Mouse (Mus musculus) layer of hippocampus, adult 11-12 months (tissue): ENCODE results near the gene Pip4k2b.
A peak's percentile ranks its signal among the peaks of the same experiment; 100 is the strongest.
"Not testable (repeated sequence)": the region's sequence is repeated elsewhere in the genome, so short reads cannot be mapped to it uniquely, and the experiment has no call there.

ENCODE experiments used
- DNase-seq: peaks from one replicate; pipeline ENCODE4 v3.0.0; 2022; ENCODE audit warnings: low spot score

The Pip4k2b gene

DNA sequence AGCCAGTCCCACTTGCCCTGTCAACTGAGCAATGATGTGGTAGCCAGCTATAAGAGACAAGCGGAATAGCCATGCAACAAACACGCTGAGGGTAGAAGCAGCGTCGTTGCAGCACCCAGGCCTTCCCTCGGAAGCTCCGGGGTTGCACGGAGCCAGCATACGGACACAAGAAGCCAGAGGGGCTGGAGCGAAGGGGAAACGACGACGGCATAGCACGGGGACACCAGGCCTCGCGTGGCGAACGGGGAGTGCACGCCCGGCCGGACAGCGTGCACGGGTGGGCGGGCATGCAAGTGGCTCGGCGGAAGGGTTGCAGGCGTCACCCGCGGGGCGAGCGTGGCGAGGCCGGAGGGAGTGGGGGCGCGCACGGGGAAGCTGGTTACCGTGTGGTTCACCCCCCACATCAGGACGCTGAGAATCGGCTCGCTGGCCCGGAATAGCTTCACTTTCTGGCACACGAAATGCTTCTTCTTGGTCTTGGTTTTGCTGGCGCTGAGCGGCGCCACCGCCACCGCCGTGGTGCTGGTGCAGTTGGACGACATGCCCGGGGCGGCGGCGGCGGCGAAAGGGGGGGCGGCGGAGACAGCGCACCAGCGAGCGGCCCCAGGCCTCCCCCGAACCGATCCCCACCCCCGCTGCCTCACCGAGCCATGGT, at the start of gene Pip4k2b:
Gene Pip4k2b, minus strand, starts transcription at position 642 of the 655 bp plus-strand sequence.
- peak; percentile 30 for DNase-seq

DNA sequence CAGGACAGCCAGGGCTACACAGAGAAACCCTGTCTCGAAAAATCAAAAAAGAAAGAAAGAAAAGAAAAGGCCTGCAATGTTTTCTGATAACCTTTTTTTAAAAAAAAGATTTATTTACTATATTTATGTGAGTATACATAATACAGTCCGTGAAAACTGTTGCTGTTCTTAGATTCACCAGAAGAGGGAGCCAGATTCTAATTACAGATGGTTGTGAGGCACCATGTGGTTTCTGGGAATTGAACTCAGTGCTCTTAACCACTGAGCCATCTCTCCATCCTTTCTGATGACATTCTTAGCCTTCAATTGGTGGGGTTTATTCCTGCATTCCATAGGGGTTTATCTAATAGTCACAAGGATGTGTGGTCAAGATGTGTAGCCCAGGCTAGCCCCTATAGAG, 48.7 kb upstream of the Pip4k2b start:
- peak; percentile 72 for DNase-seq

DNA sequence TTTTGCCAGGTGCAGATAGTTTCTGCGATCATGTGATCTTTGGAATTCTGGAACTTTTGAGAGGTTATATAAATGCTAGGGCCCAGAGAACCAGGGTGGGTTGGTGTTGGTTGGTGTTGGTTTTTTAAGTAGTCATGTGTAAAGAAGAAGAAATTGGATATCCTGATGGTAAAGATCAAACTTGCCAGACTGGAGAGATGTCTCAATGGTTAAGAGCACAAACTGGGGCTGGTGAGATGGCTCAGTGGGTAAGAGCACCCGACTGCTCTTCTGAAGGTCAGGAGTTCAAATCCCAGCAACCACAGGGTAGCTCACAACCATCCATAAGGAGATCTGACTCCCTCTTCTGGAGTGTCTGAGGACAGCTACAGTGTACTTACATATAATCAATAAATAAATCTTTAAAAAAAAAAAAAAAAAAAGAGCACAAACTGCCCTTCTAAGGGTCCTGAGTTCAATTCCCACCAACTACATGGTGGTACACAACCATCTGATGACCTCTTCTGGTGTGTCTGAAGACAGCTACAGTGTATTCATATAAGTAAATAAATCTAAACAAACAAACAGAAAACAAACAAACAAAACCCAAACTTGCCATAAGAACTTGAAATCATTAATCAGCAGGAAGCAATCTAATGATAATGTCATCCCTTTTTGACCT, 46.4 kb upstream of the Pip4k2b start:
- not testable (repeated sequence) for DNase-seq

DNA sequence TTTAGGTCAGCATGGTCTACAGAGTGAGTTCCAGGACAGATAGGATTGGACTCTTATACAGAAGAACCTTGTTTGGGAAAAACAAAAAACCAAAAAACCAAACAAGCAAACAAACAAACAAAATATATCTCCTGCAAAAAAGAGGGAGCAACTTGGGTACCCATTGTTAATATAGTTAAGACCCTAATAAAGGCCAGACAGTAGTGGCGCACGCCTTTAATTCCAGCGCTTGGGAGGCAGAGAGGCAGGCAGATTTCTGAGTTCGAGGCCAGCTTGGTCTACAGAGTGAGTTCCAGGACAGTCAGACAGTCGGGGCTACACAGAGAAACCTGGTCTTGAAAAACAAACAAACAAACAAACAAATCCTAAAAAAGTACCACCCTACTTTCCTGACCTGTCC, 45.2 kb upstream of the Pip4k2b start:
- DNase-seq = no peak

DNA sequence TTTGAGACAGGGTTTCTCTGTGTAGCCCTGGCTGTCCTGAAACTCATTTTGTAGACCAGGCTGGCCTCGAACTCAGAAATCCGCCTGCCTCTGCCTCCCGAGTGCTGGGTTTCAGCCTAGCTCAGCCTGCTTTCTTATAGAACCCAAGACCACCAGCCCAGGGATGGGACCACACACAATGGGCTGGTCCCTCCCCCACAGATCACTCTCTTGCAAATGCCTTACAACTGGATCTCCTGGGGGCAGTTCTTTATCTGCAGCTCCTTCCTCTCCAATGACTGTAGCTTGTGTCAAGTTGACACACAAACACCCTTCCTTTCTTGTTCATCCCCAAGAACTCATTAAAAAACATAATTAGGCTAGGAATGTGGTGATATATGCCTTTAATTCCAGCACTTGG, 43.5 kb upstream of the Pip4k2b start:
- no peak for DNase-seq

DNA sequence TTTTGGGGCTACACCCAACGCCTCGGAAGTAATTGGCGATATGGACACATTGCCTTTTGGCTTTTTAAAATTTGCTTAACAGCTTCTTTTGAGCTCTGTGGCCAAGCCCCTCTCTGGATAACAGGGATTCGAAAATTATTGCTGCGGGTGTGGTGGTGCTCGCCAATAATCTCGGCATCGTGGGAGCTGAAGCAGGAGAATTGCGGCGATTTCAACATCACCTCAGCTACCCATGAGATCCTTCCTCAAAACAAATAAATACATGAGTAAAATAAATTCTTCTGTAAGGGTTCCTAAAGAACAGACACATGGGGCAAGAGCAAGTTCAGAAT, 38.0 kb upstream of the Pip4k2b start:
- no peak for DNase-seq

DNA sequence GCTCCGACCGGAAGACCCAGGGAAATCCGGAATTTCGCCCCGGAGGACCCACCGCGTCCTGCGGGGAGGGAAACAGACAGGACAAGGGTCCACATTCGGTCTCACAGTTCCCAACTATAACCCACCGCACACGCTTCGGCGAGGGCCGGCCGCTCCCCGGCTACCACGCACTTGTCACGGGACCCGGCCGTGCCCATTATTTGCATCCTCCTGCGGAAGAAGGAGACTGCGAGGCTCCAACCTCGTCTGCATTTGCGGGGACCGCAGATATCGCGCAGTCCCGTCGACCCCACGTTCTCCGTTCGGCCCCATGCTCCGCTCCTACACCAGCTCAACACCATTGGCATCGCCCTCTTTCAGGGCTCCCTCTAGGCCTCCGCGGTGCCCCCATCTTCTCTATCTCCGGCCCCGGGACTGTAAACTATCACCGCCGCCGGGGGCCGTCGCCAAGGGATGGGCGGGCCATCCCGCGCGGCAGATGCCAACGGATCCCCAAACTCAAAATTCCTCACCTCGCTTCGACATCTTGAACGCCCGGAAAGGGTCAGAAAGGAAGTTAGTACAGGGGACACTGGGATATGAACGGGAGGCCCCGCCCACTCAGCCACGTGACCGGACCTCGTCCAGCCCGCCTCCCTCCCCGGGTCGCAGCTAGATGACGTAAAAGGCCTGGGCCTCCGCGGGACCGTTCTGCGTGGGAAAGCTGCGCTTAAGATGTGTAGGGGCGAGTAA, 37.5 kb upstream of the Pip4k2b start, which contains the start of gene Rpl23:
Gene Rpl23, minus strand, starts transcription at position 606 of the 732 bp plus-strand sequence.
- peak; percentile 99 for DNase-seq

DNA sequence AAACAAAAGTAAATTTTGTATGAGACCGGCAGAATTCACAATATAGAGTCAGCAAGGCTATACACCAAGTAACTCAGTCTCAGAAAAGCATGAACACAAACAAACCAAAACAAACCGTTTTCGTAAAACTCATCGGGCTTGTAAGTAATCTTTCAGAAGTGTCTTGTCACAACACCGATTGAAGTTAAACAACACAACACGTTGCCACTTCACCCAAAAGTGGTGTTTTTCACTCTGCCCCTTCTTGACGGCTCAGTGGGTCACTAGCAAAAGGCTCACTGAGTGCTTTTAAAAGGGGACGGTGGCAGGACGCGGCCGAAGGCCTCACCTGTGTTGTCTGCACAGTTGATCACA, 37.0 kb upstream of the Pip4k2b start:
- no peak for DNase-seq

DNA sequence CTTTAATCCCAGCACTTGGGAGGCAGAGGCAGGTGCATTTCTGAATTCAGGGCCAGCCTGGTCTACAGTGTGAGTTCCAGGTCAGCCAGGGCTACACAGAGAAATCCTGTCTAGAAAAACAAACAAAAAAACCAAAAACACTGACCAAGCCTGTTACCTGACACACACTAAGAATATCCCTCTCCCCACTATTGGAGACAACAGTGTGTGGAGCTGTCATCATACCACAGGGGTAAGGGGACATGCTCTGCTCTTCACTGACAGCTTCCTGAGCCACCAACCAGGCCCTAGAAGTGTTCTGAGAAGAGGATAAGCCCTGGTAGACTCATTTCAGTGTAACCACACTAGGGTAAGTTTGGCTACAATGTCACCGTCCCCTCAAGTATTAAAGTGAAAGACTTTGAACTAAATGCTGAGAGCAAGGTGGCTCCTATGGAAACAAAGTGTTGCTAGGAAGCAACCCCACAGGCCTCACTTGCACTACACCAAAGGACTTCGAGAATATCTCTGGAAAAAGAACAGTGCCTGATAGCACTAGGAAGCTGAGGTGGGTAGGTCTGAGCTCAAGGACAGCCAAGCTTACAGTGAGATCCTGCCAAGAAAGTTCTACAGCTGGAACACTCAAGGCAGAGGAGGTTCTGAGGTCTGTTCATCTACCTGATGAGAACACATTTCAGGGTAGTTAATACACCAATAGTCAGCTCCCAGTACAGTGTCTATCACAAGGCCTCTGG, 35.6 kb upstream of the Pip4k2b start:
- no peak for DNase-seq

DNA sequence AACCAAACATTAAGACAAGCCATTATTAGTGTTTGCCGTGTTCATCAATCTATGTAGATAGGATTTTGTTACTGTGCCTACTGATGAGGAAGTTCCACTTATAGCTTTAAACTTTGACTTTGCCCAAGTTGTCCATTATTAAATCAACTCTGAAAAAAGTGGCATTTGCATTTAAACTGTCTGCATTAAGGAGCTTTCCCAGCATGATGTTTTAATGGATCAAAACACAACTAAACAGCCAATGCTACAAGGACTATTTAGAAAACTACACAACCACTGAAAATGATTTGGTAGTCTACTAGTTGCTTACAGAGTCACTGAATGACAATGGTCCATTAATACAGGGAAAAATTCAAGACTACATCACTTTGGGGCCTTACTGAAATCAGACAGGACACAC, 34.4 kb upstream of the Pip4k2b start:
- no peak for DNase-seq

DNA sequence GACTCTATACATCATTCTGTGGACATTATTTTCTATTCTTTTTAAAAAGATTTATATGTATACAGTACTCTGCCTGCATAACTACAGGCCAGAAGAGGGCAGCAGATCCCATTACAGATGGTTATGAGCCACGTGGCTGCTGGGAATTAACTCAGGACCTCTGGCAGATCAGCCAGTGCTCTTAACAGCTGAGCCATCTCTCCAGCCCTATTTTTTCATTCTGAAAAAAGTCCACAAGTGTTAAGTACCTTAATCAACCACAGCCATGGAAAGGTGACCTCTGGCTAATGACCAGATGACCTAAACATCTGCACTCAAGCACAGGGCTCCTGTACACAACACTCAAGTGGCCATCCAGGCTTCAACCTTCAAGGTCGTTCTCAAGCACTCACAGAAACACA, 32.6 kb upstream of the Pip4k2b start:
- no peak for DNase-seq

DNA sequence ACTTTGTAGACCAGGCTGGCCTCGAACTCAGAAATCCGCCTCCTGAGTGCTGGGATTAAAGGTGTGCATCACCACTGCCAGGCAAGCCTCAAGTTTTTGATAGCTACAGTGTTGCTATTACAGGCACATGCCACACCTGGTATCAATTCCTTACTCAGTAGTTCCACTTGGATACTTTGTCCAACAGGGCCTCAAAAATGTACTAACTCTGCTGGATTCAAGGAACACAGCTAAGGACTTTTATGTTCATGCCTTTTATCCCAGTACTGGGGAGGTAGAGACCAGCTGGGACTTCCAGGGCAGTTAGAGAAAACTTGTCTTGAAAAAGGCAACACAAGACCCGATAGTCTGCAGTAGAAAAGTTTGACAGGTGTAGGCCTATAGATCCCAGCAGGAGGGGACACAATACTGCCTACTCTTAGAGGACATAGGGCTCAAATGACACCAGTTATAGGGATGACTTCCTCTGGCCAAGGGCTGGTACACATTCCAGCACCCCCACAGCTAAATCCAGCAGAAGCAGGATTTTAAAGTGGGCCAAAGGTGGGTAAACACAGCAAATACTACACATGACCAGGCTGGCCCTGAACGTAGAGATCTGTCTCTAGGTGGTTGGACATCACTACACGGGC, 32.1 kb upstream of the Pip4k2b start:
- DNase-seq = no peak

DNA sequence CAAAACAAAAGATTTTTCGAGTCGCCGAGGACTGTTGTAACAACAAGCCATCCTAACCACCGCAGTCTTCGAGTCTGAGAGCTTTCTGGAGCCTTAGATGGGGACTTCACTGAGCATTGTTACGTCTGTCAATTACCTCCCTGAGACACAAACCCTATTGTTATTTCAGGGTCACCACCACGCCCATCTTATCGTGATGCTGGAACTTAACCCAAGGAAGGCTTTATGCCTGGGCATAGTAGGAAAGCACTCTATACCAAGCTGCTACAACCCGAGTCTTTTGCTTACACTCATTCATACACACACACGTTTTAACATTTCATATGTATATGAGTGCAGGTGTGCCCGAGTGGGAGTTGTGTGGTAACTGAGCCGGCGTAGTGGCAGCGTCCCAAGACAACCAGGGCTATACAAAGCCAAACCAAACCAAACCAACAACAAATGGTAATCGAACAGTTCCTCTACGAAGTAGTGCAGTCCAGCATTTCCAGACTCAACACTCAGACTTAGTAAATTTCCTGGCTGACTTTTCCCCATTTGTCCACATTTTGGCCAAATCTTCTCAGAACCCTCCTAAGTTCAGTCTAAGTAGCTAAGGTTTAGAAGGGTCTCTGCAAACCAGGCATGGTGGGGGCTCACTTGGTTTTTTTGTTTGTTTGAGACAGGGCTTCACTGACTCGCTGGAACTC, 31.4 kb upstream of the Pip4k2b start, which contains the start of gene 1700001P01Rik:
Gene 1700001P01Rik, minus strand, starts transcription at position 111 of the 689 bp plus-strand sequence.
- no peak for DNase-seq

DNA sequence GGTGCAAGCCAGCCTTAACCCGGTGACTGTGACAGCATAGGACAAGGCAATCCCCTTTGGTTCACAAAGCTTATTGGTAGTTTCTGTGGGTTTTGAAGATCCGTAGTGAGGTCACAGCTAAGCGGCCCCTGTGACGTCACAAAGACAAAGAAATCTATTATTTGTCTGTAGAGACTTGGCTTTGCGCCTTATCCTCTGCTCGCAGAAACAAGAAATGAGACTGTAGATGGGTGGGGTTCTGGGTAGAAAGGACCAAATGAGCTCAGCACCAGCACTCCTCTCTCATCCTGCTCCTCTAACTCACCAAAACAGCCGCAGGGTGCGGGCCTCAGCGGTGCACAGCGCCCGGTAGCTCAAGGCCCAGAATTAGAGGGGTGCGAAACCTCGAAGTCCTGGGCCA, 30.7 kb upstream of the Pip4k2b start:
- DNase-seq = no peak

DNA sequence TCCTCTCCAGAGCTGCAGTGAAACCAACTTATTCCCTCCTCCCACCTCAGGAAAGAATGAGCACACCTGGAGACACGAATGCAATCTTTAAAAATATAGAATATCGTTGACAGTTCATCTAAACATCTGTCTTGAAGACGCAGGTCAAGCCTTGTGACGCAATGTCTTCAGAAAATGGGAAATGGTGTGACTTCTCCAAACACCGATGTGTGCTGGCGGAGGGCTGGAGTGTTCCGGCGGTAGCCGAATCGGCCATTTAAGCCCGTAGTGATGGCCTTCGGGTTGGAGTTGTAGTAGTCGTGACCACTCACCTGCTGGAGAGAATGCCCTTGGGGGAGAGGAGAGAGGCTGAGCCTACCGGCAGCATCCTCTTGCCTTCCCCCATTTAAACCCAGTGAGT, 26.9 kb upstream of the Pip4k2b start:
- no peak for DNase-seq

DNA sequence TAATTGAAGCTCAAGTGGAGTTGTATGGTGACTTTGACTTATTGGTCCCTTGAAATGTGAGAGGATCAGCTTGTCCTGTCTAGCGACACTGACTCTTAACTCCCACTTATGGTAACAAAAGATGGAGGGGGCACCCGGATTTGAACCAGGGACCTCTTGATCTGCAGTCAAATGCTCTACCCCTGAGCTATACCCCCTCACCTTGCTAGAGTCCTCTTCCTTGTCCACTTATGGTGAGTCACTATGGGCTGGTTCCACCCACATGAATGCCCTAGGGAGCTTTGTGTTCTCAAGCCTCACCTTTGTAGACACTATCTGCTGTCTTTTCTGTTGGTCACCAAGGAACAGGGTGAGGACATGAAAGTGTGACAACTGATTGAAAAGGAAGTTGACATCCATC, 25.2 kb upstream of the Pip4k2b start:
- no peak for DNase-seq

DNA sequence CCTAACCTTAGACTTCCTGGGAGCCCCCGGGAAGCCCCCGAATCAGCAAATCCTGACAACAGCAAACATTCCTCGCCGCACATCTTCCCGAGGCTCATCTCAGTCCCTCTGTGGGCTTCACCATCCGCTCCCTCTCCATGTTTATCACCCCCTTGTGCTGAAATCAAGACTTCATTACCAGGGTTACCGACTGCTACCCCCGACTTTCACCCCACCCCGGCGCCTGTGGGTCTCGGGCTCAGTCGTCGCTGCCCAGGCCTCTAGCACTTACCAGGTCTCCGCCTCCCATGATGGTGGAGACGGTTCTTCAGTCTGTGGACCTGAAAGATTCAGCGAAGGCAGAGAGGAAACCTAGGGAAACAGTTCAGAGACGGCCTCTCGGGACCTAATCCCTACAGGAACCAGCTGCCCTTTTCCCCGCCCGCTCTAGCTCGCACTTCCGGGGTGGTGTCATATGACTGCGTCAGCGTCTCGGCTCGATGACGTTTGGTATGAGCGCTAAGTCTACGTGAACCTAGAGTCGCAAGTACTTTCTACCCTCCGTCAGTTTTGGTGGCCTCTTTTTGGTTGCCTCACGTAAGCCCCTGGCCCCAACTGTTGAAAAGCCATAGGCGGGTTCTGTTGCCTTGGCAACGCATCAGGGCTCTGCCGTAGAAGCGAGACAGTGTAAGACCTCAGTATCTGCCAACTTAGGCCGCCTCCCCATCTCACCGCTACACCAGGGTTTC, 21.8 kb upstream of the Pip4k2b start, which contains the start of gene Cwc25:
Gene Cwc25, minus strand, starts transcription at position 403 of the 728 bp plus-strand sequence.
- DNase-seq = peak; percentile 95

DNA sequence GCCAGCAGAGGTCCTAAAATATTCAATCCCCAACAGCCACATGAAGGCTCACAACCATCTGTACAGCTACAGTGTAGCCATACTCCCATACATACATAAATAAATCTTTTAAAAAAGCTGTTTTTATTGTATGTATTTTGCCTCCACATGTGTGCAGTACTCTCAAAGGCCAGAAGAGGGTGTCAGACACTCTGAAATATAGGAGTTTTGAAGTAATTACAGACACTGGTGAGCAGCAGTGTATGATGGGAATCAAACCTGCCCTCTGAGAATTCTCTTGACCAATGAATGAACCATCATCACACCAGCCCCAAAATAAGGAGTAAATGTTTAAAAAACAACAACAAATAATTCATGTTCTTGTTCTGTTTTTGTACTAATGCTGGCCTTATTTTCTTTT, 17.1 kb upstream of the Pip4k2b start:
- DNase-seq = no peak

DNA sequence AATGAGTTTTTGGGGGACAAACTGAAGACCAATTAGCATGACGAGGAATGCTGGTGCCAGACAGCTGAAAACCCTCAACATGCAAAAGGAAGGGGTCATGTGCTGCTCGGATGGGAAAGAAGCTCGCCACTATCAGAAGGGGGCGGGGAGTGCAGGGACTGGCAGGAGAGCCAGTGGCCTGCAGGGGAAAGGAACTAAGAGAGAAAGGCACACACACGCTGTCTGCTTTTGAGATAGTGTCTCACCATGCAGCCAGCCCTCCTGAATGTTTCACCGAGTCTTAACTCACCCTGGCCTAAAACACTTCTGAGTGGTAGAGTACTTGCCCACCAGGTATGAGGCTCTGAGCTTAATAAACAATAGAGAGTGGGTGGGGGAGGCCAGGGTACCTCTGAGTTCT, 14.4 kb upstream of the Pip4k2b start:
- DNase-seq = no peak

DNA sequence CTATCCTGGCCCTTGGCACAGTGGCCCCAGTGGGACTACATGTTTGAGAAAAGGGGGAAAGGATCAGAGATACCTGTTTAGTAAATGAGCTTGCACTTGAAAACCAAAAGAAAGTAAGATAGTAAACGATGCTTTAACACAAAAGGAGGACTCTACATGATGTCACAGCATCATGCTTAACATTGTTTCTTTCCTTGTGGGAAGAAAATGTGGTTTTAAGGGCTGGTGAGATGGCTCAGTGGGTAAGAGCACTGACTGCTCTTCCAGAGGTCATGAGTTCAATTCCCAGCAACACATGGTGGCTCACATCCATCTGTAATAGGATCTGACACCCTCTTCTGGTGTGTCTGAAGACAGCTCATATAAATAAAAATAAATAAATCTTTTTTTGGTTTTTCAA, 13.6 kb upstream of the Pip4k2b start:
- DNase-seq = no peak

DNA sequence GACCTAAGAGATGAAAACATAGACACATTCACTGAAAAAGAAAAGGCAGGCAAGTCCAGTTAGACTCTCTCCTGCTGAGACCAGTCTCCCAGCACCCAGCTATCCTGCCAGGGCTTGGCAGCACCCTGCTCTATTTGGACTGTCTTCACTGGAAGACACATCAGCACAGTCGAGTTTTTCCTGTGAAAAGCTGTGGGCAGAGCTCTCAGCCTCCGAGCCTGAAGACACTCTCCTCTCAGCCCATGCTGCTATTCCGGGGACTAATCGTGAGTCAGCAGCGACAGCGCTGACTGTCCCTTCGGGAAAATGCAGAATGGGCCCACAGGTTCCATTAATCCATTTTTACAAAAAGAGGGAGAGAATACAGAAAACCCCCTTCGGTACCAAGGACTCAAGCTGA, 8.8 kb upstream of the Pip4k2b start:
- DNase-seq = no peak
